Mouse (Mus musculus) granulocyte monocyte progenitor cell, adult 5-6 weeks (primary cell): ENCODE results near the gene Prdm1. TPM values are rescaled to one million over a fixed set of nuclear protein-coding genes. Genes with fewer than 3 reads are reported as not detected.

ENCODE experiments used
- ATAC-seq: replicated peaks from 2 replicates; pipeline ENCODE4 v1.8.0; 2016; ENCODE audit warnings: mild to moderate bottlenecking, moderate TSS enrichment, inconsistent platforms; ENCODE audit not compliant: poor library complexity, severe bottlenecking
- total RNA-seq, 2 experiments: library from RNA; stranded (forward) in 1 of 2; stranded (reverse) in 1 of 2; fragments of 200-712, 200-1000 nt in 1 of 2; fragments of >200 nt in 1 of 2; fragmentation: Nextera tagmentation in 1 of 2; gene quantifications; 2 replicates each; pipeline ENCODE4 v1.2.3; 2014 to 2017

Gene Prdm1
- total RNA-seq, 2 experiments from 2014 or later: 1.7 TPM; not detected in 1

DNA sequence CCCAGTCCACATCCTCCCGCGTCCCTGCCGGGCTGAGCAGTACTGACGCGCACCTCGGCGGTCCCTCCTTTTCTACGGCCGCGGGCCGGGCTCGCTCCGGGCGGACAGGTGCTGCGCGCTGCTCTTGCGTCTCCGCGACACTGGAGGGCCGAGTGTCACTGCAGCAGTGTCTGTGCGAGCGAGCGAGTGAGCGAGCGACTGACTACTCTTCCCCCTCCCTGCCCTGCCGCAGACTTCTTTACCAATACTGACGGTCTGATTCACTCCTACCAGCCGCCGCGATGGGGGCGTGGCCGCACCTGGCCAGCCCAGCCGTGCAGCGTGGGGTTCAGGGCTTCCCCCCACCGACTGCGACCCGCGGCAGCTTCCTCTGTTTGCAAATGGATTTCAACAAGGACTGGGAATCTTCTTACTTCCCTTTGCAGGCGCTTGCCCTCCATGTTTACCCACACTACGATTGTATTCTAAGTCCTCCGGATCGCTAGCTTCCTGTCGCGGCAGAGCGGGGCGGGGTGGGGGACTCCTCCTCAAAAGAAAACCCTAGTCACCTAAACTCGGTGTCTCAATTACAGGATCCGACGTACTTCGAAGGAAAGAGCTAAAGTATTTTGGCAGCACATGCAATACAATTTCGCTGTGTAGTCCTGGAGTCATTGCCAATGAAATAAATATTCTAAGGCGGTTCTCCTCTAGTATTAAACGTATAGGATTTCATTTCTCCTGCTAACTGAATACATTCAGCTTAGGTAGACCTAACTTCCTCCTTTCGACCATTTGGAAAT lies 69.6 kb downstream of the Prdm1 start:
- peak; percentile 87 for ATAC-seq

DNA sequence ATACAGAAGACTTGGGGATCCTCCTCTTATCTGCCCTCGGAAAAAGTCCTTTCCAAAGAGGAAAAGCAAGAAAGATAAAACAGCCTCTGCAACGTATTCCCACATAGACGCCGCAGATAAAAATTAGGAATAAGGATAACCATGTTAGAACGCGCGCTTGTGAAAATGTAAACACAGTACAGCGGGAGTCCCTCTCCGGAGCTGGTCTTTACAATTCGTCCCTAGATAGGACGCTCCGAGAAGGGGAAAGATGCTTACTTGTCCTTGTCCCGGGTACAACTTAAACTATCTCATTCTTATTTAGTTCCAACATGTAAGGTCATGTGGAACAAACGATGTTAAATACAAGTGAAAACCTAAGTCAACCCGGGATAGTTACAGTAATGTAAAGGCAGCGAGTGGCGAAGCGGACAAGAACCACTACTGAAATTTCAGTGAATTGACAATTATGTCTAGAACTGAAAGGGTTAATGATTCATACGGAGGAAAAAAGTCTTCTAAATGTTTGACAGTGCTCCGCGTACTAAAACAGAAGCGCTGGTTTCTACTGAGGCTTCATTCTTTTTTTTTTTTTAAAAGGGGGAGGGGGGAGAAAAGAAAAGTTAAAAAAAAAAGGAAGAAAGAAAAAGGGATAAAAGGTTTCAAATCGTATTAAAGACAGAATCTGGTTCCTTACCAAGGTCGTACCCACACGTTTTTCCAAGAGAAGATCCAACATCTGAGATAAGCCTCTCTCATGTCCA lies 70.3 kb downstream of the Prdm1 start:
- no peak for ATAC-seq

DNA sequence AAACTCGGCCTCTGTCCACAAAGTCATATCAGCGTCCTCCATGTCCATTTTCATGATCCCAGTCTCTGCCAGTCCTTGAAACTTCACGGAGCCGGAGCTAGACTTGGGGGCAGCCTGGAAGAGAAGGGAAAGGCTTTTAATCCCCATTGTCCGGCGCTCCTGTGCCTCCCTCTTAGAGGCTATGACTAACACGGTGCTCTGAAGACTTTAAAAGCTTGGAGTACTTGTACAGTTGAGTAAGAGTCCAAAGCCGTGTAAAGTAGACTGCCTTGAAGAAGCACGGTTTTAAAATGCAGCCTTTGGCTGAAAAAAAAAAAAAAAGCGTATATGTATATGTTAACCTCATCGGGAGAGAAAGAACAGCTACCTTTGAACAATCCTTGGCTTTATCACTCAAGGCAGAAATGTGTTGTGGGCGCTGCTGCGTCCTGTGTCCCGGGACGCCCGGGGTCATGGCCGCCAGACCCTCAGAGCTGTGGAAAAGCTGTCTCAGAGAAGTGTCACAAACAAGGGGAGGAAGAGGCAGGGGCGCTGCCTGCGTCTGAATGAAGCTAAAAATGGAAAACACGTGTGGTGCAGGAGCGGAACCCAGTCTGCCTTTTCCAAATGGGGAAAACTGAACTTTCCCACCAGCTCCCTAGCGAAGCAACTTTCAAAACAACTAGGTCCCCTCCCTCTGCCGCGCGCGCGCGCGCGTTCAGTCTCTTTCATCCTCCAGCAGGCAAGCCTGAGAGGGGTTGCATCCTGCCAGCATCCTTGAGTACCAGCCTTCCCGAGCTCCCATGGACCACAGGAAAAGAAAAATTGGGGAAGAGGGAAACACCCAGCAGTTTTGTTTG lies 71.3 kb downstream of the Prdm1 start:
- ATAC-seq: no peak

DNA sequence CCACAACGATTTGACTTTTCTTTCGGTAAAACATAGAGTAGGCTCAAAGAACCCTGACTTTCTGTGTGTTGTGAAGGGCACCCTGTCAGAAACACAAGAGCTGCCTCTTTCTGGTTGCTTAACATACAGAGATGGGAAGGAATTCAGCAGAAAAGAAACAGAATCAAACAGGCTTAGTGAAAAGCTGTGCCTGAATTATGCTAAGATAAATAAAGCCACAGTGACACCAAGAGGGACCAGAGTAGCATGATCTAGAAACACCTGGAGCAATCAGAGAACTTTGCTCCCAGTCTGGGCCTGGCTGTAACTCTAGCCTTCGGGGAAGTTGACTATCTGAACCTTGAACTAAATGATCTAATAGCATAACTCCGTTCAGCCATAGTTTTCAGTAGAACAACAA lies 73.5 kb downstream of the Prdm1 start:
- no peak for ATAC-seq

DNA sequence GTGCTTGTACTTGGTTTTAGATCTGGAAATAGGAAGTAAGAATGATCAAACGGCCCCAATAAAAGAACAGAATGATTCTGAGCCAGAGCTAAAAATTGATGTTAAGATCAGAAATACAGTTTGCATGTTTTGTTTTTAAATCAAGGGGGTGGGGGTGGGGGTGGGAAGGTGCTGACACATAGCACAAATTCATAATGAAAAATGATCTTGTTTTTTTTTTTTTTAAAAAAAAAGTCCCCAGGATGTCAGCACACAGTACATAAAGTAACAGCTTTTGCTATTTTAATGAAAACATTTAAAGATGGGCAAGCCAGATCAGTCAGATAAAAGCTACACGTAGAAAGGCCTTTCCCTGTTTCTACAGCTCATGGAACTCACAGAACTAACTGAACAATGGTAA lies 74.2 kb downstream of the Prdm1 start:
- ATAC-seq: no peak

DNA sequence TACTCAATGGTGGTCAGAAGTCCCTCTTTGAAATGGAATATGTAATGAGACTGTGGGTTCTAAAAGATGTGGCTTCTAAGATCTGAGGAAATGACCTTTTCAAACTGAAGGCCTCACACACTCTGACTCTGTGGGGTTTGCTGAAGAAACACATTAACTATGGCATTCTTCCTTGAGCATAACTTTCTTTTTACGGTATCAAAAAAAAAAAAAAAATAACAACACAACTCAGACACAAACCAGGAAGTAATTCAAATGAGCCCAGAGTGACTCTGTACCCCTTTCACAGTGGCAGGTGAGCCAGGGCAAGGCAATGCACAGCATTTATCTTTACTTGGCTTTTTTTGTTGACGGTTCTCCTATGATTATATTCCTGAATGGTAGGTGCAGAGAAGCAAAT lies 77.5 kb downstream of the Prdm1 start:
- no peak for ATAC-seq

DNA sequence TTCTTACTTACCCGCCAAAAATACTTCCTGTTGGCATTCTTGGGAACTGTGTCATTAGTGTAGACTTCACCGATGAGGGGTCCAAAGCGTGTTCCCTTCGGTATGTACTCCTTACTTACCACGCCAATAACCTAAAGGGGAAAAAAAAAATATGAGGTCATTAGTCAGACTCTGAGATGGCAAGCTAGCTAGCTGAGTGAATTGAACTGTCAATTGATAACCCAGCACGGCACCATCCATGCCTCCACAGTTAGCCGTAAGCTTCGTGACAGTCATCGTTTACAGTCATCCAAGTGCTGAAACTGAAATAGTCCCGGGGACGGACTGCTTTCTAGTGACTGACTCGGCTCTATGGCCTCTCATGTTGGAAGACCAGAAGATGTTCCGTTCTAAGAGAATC lies 78.2 kb downstream of the Prdm1 start:
- no peak for ATAC-seq

DNA sequence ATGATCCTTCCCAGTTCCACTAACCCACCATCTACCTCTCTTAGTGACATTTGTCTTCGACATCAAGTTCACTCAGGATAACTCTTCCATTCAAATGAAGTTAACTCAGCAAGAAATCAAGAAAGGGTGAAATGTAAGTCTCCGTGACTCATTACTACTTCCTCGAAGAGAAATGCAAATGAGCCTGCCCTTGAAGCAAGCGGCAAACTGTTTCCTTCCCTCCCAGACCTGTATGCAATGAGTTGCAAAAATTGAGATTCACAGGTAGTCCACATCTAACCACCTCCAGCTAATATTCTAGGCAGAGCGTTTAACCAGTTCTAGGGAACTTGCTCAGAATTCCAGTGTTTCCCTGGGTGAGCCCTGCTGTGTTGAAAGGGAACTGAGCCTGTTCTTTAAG lies 78.6 kb downstream of the Prdm1 start:
- ATAC-seq: peak; percentile 39; the same call in 1 of the 2 replicates

DNA sequence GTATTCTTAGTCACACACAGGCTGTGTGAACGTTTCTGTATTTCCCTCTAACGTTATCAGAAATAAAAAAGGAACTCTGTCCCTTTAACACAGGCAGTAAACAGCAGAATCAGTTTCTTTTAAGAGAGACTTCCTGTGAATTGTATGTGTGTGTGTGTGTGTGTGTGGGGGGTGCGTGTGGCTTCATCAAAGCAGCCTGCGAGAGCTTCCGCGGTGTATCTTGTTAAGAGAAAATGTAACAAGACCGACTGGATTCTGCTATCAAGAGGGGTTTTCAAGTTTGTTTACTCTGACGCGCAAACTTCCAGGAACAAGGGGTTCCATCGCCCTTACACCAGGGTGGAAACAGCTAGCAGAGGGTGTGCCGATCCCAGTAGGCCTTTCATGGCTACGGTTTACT lies 80.1 kb downstream of the Prdm1 start:
- ATAC-seq: peak; percentile 89

DNA sequence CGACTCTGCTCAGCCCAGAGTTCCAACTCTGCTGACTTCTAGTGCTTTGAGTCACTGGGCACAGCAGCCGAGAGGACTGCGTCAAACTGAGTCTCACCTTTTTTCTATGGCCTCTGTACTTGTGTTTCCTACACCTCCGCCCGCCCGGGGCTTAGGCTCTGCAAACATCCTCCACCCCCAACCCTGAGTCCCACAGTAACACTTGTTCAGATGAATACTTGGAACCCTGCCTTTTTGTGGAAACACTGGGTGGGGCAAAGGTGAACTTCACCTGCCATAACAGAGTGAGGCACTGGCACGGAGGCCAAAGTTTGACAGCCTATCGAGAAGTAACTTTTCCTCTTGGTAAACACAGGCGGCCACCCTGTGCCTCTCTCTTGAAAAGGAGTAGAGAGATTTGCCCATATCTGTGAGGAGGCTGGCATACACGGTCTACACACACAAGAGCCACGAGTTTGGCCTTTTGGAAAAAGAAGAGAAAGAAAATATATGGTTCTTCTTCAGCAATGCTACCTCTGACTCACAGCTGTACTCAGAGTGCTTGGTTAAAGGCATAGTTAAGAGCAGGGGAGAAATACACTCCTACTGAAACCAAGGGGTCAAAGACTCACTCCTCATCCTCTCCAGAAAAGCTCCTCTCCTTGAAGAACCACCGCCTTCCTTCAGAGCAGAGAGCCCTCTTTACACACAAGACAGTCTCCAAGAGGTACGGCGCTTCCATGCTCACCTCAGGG lies 80.7 kb downstream of the Prdm1 start:
- ATAC-seq: no peak; the same call in 1 of the 2 replicates

DNA sequence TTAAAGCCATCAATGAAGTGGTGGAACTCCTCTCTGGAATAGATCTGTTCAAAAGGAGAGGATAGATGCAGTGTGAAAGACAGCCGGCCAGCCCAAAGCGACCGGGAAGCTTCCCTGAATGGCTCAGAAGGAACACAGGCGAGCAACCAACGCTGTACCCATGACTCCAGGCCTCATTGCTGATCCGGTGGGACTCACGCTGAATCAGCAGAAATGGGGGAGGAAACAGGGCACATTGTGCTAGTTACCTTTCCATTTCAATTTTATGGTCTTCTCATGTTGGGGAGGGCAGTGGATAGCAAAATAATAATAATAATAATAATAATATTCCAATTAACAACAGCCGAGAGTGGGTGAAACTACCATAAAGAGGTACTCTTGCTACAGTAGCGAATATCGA lies 81.3 kb downstream of the Prdm1 start:
- ATAC-seq: no peak

DNA sequence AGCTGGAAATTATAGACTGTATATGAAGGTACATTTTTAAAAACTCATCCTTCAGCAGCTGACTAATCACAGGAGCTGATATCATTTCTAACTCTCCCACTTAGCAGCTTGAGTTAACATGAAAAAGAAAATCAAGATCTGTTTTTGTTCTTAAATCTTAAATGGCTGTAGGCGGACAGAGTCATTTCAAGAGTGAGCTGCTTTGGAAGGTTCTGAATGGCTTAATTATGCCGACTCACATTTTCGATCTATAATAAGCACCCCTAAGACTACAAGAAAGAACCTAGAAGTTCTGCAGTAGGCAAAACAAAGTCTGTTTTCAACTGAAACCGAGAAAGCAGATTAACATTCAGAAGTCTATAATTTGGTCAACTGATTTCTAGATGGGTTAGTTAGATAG lies 83.9 kb downstream of the Prdm1 start:
- ATAC-seq: no peak

DNA sequence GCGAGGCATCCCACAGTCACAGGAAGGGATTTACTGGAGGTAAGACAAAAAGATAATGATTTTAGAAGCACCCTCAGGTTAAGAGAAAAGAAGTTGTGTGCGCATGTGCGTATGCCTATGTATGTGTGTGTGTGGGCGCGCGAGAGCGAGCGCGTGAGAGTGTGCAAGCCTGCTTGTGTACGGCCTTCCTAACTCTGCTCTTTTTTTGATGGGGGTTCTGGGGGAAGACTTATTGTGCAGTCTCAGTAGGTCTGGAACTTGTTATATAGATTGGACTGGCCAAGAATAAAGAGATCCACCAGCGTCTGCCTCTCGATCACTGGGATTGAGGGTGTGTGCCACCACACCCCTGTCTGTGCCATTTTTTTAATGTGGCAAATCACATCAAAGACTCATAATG lies 84.6 kb downstream of the Prdm1 start:
- ATAC-seq: no peak

DNA sequence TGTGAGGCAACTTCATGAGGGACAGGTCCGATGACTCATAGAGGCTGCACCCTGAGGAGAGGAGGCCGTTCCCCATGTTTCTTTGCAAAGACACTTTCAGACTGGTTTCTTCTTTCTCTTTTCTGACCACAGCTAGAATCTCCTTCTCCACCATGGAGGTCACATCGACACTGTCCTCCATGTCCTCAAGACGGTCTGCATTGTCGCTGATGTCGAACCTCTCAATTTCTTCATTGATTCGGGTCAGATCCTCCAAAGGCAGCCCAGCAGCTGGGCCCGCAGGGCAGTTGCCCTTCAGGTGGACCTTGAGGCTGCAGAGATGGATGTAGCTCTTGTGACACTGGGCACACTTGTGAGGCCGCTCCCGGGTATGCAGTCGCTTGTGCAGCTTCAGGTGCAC lies 88.6 kb downstream of the Prdm1 start:
- ATAC-seq: peak; percentile 43

DNA sequence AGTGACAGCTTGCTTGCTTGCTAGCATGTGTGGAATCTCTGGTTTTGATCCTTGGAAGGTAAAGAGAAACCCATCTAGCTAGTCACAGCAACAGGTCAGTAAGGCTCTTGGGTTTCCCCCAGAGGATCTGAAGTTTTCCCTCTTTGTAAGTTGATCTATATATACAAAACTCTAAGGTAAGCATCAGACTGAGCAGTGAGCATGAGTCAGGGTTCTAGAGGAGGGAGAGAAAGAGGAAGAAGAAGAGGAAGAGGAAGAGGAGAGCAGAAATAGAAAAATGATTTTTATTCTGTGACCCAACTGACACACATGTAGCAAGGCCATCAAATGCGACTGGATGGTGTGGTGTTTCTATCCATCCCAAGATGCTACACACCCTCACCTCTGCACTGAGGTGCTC lies 90.7 kb downstream of the Prdm1 start:
- ATAC-seq: peak; percentile 47

DNA sequence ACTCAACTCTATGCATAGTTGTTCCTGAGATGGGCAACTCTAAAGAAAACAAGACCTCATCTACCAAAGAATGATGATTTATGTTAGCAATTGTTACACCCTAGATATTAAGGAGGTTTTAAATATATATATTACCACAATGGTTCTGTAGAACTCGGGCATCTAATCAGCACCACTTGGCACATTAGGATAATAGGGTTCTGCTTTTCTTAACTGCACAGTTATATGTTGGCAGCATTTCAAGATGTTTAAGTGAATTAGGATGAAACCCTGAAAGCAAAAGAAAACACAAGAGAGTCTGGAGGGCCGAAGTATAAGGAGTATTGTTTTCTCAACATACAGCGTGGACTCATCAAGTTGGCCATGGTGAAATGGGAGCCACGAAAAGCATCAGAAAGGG lies 92.3 kb downstream of the Prdm1 start:
- no peak for ATAC-seq

DNA sequence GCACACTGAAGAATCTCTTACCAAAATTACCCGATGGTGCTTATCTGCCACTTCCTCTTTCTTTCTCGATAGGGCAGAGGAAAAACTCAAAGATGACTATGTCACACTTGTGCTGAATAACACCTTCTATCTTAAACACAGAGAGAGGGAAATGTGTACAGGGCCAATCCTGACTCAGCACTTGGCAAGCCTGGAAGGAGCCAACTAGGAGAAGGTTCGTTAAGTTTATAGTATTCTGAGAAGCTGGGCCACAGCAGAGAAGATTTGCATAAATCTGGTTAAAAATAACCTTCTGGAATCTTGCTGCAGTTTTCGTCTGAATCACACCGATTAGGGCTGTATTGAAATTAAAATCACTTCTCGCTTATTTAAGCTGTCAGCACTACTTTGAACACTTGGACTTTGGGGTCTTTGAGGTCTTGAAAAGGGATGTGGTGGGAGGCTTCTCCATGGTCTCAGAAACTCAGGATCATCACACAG lies 93.6 kb downstream of the Prdm1 start:
- peak; percentile 89 for ATAC-seq

DNA sequence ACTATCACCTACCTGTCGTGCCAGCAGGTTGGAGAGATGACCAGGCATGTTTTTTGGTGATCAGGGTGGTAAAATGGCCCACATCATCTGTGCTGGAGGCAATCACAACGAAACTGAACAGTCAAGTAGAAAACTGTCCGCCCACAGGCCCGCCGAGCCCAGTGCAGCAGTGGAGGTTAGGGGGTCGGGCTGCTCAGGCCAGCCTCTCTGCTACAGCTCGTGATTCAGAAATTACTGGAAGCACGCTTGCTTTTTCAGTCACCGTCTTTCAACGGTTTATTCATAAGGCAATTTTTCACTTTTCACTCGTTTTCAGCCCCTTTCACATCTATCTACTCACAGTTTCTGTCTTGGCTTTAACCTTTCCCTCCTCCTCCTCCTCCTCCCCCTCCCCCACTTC lies 96.1 kb downstream of the Prdm1 start:
- ATAC-seq: no peak

DNA sequence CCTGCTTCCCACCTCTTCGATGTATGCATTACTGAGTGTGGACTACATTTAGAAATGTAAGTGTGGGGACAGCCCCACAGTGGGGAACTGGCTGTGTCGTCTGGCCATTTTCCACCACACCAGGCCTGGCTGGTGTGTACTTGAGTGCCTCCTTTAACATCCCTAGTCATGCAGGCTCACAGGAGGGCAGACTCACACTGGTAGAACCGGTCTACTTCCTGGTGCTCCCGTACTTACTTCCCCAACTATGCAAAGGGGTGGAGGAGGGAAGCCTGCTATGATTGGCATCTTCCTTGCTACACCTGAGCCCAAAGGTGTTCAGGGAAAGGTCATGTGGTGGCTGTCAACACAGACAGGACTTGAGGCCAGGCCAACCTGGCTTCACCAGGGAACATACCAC lies 96.6 kb downstream of the Prdm1 start:
- ATAC-seq: no peak

DNA sequence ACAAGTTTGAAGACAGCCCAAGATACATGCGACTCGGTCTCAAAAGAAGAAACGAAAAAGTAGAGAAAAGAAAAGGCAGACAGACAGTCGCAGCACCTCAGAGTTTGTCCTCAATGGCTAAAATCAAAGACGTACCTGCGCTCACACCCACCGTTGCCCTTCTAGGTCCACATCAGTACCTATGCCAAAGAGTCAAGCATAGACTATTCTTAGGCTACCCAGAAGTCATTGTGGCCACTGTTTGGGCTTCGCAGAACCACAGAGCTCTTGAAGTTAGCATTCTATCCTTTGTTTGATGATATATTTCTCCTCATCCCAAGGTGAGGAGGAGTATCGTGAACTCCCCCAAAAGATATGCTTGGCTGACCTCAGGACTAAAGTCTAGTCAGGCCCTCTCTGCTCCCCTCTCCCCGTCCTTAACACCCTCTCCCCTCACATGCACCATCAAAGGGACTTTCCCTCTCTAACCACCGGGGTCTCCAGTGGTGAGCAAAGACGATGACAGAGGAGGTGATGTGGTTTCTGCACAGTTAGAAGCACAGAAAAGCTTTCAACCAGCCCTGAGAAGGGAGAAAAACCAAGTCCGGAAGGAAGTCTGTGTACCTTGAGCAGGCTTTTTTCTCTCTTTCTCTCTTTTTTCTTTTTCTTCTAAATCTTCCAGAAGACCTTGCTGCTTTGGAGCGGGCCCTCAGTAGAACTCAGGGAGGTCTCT lies 99.0 kb downstream of the Prdm1 start:
- no peak for ATAC-seq
